Mouse (Mus musculus) cerebellum, adult 2 months (tissue): ENCODE data around the gene Srbd1. TPM values are rescaled to one million over a fixed set of nuclear protein-coding genes. Genes with fewer than 3 reads are reported as not detected.

ENCODE experiments used
- DNase-seq, 2 experiments: peaks; one replicate each; pipeline ENCODE4 v3.0.0; 2021
- H3K27ac ChIP-seq: fragments of 200-500 bp; 2 replicates; pipeline ENCODE4 v1.5.1; 2012; ENCODE audit warnings: low read length, control low read depth, inconsistent platforms; ENCODE audit not compliant: insufficient read depth
- H3K27me3 ChIP-seq: fragments of 200-500 bp; 2 replicates; pipeline ENCODE4 v1.6.1; 2012; ENCODE audit warnings: inconsistent platforms, mild to moderate bottlenecking, low read length, moderate library complexity; ENCODE audit not compliant: control insufficient read depth, insufficient read depth
- H3K4me1 ChIP-seq: fragments of 200-500 bp; 2 replicates; pipeline ENCODE4 v1.6.1; 2011; ENCODE audit warnings: low read length; ENCODE audit not compliant: control insufficient read depth, insufficient read depth
- H3K4me3 ChIP-seq: fragments of 200-500 bp; replicated peaks from 2 replicates; pipeline ENCODE3; 2011; ENCODE audit warnings: mild to moderate bottlenecking, low read depth, low read length, control low read depth; ENCODE audit not compliant: insufficient read depth
- CTCF ChIP-seq: fragments of 200-500 bp; IDR thresholded peaks from 2 replicates; pipeline ENCODE4 v1.5.1; 2011; ENCODE audit warnings: low read depth, mild to moderate bottlenecking, control low read depth, low read length, moderate library complexity, borderline replicate concordance; ENCODE audit not compliant: insufficient read depth
- POLR2A ChIP-seq: fragments of 200-500 bp; IDR thresholded peaks from 2 replicates; pipeline ENCODE4 v1.6.1; 2011; ENCODE audit warnings: low read length, control low read depth, borderline replicate concordance; ENCODE audit not compliant: insufficient read depth
- WGBS: fragments of 180-500 bp; shearing (Covaris S2); methylation state at CpG from one replicate; pipeline ENCODE4 v1.1.7; 2018; 5-methylcytosine and 5-hydroxymethylcytosine counted together
- polyA plus RNA-seq: library from polyadenylated mRNA; depleted of rRNA; stranded (reverse); fragments of >200 nt; gene quantifications from 2 replicates; pipeline ENCODE4 v1.2.3, GENCODE M21; 2012

Srbd1 gene
- polyA plus RNA-seq, 1 experiment = 5.9 TPM

DNA sequence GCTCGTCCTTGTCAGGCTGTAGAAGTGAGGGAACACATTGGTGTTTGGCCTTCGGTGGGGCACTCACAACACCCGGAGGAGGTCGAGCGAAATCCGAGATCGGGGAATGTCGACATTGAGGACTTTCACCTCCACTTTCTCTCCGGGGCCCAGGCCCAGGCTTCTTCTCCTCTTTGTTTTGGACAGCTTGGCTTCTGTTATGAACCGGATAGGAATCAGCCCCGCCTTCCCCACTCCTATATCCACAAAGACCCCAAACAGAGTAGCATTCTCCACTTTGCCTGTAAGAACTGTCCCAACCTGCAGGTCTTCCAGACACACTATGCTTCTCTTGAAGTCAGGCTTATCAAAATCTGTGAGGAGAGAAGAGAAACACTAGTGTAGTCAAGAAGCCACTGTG, 159.8 kb downstream of the Srbd1 start:
- Histone ChIP-seq H3K27ac (no peak overlapping the region), H3K4me1 (no peaks in the 10 kb centered on the region), H3K27me3 (no peaks in the 10 kb centered on the region), H3K4me3 (no peak overlapping the region)
- no peak for DNase-seq
- no peak for TF ChIP-seq CTCF
- no peak for TF ChIP-seq POLR2A
- WGBS = 90% methylated on average over 11 of the region's 11 CpGs

DNA sequence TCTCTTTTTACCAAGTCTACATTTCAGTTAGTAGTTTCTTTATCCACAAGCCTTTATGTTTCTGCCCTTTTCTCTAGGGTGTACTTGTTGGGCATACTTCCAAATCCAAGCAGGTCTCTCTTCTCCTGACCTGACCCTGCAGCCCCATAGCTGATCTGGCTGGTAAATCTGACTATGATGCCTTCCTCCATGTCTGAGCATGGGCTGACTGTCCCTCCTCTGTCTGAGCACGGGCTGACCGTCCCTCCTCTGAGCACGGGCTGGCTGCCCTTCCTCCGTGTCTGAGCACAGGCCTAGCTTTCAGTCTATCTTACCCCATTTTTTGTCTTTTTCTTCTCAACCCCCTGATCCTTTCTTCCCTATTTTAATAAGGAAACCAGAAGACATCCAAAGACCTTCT, 162.7 kb downstream of the Srbd1 start:
- H3K27me3 ChIP-seq = no peaks in the 10 kb centered on the region
- 92% methylated on average over 4 of the region's 4 CpGs for WGBS
- no peak overlapping the region for H3K27ac ChIP-seq
- H3K4me3 ChIP-seq = no peak overlapping the region
- DNase-seq = no peak
- no peaks in the 10 kb centered on the region for H3K4me1 ChIP-seq
- no peak for TF ChIP-seq CTCF
- no peak for TF ChIP-seq POLR2A

DNA sequence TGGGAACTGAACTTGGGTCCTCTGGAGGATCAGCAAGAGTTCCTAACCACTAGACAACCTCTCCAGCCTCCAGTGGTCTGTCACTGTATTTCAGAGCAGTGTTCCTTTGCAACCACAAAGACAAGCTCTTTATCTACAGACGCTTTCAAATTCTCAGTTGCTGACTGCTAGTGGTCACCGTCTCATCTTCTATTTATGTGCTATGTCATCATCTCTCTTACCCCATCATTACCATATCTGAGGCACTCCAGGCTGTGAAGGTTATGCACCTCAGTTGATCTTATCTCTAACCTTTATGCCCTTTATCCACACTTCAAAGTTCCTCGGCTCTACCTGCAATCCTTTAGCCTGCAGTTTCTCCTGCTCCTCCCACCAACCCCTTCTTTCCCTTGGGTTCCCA, 163.1 kb downstream of the Srbd1 start:
- DNase-seq = no peak
- H3K4me1 ChIP-seq = no peaks in the 10 kb centered on the region
- no peaks in the 10 kb centered on the region for H3K27me3 ChIP-seq
- WGBS = 96% methylated on average over 3 of the region's 3 CpGs
- no peak overlapping the region for H3K27ac ChIP-seq
- TF ChIP-seq CTCF (no peak), POLR2A (no peak)
- no peak overlapping the region for H3K4me3 ChIP-seq

DNA sequence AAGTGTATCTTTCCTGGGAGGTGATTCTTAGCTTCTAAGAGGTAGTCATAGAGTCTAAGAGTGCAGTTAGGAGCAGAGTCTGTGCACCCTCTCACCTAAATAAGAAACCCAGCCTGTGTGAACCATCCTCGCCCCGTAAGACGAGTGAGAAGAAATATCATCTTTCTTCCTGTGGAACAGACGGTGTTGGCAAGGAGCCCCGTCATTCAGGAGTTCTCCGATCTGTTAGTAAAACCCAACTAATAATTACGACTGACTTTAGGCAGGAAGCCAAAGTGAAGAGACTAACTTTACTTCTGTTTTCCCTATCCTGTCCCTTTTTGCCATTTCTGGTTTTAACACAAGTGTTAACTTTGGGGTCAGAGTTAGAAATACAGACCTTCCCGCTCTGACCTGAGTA, 166.1 kb downstream of the Srbd1 start:
- no peaks in the 10 kb centered on the region for H3K27me3 ChIP-seq

GRCm38 (mm10) chr17:85975077-85975476, 169.9 kb downstream of the Srbd1 start:
- Histone ChIP-seq H3K4me1 (peaks cover 3% of the 10 kb centered on the region; the same call in 1 of the 2 replicates), H3K4me3 (no peak overlapping the region), H3K27me3 (no peaks in the 10 kb centered on the region), H3K27ac (no peak overlapping the region)
- no peak for TF ChIP-seq POLR2A
- no peak for DNase-seq
- WGBS = 38% methylated on average over 5 of the region's 5 CpGs

More for the DNA sequence above, 166.1 kb downstream of the Srbd1 start:
- WGBS = 24% methylated on average over 8 of the region's 8 CpGs
- TF ChIP-seq CTCF (no peak), POLR2A (no peak)
- no peak for DNase-seq
- no peak overlapping the region for H3K27ac ChIP-seq
- no peak overlapping the region for H3K4me3 ChIP-seq
- peaks cover 3% of the 10 kb centered on the region; the same call in 1 of the 2 replicates for H3K4me1 ChIP-seq

DNA sequence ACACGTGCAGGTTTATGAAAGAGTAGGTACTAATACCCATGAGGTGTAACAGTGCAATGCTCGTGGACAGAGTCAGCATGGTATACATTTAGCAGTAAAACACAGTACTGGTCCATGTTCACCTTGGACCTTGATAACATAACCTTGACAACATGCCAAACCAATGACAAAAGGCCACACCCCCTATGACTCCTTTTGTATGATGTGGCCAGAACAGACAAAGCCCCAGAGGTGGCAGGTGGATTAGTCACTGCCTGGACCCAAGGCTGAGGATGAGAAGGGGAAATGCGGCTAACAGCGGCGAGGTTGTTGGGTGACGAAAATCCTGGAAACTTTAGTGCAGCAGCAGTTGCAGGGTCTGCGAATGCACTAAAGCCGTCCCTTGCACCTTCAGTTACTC, 170.4 kb downstream of the Srbd1 start:
- DNase-seq = no peak
- Histone ChIP-seq H3K4me1 (peaks cover 3% of the 10 kb centered on the region; the same call in 1 of the 2 replicates), H3K4me3 (no peak overlapping the region), H3K27me3 (no peaks in the 10 kb centered on the region), H3K27ac (no peak overlapping the region)
- TF ChIP-seq POLR2A (no peak), CTCF (no peak)
- WGBS = 95% methylated on average over 8 of the region's 8 CpGs

DNA sequence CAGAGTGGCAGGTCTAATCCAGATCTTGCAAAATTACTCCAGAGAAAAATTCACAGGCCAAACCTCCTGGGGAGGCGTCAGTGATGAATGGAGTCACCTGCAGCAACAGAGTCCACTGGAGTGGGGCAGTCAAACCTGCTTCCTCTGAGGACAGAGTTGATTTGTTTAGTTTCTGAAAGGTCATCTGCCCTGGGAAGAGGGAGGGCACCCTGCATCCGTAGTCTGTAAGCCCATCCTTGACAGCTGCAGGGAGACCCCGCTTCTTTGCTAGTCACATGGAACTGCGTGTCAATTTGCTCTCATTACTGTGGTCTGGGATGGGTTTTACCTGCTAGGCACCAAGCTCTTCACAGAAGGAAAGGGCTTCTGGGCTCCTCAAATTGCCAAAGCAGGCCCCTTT, 173.9 kb downstream of the Srbd1 start:
- H3K4me1 ChIP-seq = peaks cover 3% of the 10 kb centered on the region; the same call in 1 of the 2 replicates
- no peak overlapping the region for H3K4me3 ChIP-seq
- TF ChIP-seq POLR2A (no peak), CTCF (no peak)
- no peak for DNase-seq
- WGBS = 64% methylated on average over 4 of the region's 4 CpGs
- H3K27ac ChIP-seq = no peak overlapping the region
- no peaks in the 10 kb centered on the region for H3K27me3 ChIP-seq

DNA sequence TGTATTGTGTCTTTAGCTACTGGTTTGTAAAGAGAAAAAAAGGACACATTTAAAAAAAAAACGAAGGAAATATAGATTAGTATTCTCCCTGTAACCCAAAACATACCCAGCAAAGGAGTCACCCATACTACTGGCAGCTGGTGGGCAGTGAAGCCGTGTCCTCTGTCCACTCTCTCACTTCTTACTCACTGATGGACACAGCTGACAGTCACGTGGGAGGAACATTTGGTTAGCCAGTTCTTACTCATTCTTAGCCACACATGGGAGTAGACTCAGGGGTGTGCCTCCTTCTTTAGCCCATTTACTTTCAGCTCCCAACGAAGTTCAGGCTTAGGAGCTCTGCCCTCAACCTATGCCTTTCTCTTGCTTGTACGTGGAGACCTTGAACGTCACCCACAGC, 183.3 kb downstream of the Srbd1 start:
- no peak for TF ChIP-seq POLR2A
- TF ChIP-seq CTCF = no peak
- 62% methylated on average over 6 of the region's 6 CpGs for WGBS
- no peaks in the 10 kb centered on the region for H3K27me3 ChIP-seq
- H3K4me3 ChIP-seq = no peak overlapping the region
- H3K27ac ChIP-seq = no peak overlapping the region
- H3K4me1 ChIP-seq = peaks cover 2% of the 10 kb centered on the region; the same call in 1 of the 2 replicates
- DNase-seq = no peak
